Mouse (Mus musculus): ENCODE measurements at regions not wholly inside any gene's neighbourhood (a gene's known extent, or its start where the extent isn't known, plus 50 kb on each side); places are given as distances from the start of the nearest gene placed in this dataset.
"Not testable (repeated sequence)": the region's sequence is repeated elsewhere in the genome, so short reads cannot be mapped to it uniquely, and the experiment has no call there.

GRCm38 (mm10) chr3:18488886-18489285 is 540.7 kb downstream of the Cypt12 start:
- Histone ChIP-seq H3K4me1 (ENCODE audit: insufficient read depth) (no peaks in the 10 kb centered on the region; the same call in 1 of the 2 replicates), H3K4me3 (ENCODE audit: low read depth, low read length) (no peak overlapping the region), H3K36me3 (ENCODE audit: insufficient read depth) (no peaks in the 10 kb centered on the region), H3K9ac (no peak overlapping the region), H3K4me2 (ENCODE audit: low read depth) (no peak overlapping the region), H3K27me3 (ENCODE audit: insufficient read depth, low read length) (no peaks in the 10 kb centered on the region), H3K9me3 (ENCODE audit: low read length) (no peaks in the 10 kb centered on the region), H3K27ac (ENCODE audit: low read depth, low read length) (no peak overlapping the region)
- DNase-seq (no peak), ATAC-seq (peak; percentile 67; the same call in 1 of the 2 replicates)
- WGBS: 33% methylated on average over 2 of the region's 2 CpGs
- no peak for TF ChIP-seq CTCF (IDR thresholded peaks at IDR 0.05; ENCODE audit: low read depth)

DNA sequence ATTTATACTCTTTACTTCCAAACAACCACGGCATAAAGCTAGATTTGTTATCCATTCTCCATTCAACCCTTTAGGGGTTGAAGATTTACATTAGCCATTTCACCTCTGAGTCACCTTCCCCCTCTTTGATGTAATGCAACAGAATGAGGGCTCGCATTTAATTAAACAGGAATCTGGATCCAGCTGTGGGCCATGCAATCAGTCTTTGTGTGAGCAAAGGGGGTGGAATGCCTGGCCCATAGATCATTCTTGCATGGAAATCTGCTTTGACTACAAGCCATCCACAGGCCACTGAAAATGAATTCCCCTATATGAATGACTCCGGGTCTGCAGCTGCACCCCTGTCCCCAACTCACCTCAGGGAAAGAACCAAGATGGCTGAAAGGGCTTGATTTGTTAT is 574.4 kb downstream of the Cypt12 start:
- no peak overlapping the region for H3K4me2 ChIP-seq (ENCODE audit: low read depth)
- ATAC-seq: no peak
- TF ChIP-seq CTCF (IDR thresholded peaks at IDR 0.05; ENCODE audit: low read depth): no peak
- H3K4me1 ChIP-seq (ENCODE audit: insufficient read depth): no peaks in the 10 kb centered on the region
- H3K9ac ChIP-seq: no peak overlapping the region
- H3K36me3 ChIP-seq (ENCODE audit: insufficient read depth): no peaks in the 10 kb centered on the region
- no peaks in the 10 kb centered on the region for H3K27me3 ChIP-seq (ENCODE audit: insufficient read depth, low read length)
- no peak for DNase-seq
- H3K4me3 ChIP-seq (ENCODE audit: low read depth, low read length): no peak overlapping the region
- WGBS: 32% methylated on average over 3 of the region's 3 CpGs
- H3K27ac ChIP-seq (ENCODE audit: low read depth, low read length): no peak overlapping the region
- H3K9me3 ChIP-seq (ENCODE audit: low read length): no peaks in the 10 kb centered on the region

DNA sequence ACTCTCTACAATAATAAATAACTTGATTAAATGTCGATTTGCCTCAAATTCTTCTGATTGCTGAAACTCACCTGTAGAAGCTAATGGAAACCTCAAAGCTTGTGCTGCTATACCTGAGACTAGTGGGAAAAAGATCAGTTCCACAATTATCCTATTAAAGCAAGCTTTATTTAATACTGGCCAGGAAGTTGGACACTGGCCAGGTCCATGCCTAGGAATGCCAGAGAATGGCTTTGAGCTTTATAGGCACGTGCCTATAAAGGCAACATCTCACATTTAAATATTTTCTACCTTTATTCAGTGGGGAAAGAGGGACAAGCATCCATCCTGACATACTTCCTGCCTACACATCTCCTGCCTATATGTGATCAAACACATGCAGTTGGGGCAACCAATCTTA is 575.8 kb downstream of the Cypt12 start:
- H3K4me1 ChIP-seq (ENCODE audit: insufficient read depth): no peaks in the 10 kb centered on the region
- 62% methylated on average over 2 of the region's 2 CpGs for WGBS
- no peak for TF ChIP-seq CTCF (IDR thresholded peaks at IDR 0.05; ENCODE audit: low read depth)

DNA sequence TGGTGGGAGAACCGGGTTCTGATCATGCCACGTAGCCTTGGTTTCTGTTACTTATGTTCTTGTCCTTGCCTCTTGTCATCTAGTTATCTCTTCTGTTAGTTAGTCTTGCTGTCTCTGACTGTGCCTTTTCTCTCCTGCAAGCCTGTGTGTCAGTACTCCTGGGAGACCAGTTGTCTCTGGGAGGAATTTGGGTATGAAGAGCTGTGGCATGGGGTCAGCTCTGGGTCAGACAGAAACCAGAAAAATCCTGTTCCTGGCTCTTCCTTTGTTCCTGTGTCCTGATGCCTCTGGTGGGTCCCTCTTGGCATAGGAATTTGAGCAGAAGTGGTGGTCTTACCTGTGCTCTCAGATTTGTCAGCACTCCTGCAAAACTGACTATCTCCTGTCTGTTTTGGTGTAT is 609.0 kb downstream of the Cypt12 start:
- no peak overlapping the region for H3K9ac ChIP-seq
- H3K9me3 ChIP-seq (ENCODE audit: low read length): no peaks in the 10 kb centered on the region
- H3K36me3 ChIP-seq (ENCODE audit: insufficient read depth): no peaks in the 10 kb centered on the region
- no peak for ATAC-seq
- no peak overlapping the region for H3K4me2 ChIP-seq (ENCODE audit: low read depth)
- DNase-seq: no peak
- no peaks in the 10 kb centered on the region for H3K4me1 ChIP-seq (ENCODE audit: insufficient read depth)
- no peak overlapping the region for H3K4me3 ChIP-seq (ENCODE audit: low read depth, low read length)
- no peak overlapping the region for H3K27ac ChIP-seq (ENCODE audit: low read depth, low read length)
- no peak for TF ChIP-seq CTCF (IDR thresholded peaks at IDR 0.05; ENCODE audit: low read depth)
- no peaks in the 10 kb centered on the region for H3K27me3 ChIP-seq (ENCODE audit: insufficient read depth, low read length)
- WGBS: 89% methylated on average over 2 of the region's 2 CpGs

More for the DNA sequence above, 575.8 kb downstream of the Cypt12 start:
- no peak overlapping the region for H3K4me2 ChIP-seq (ENCODE audit: low read depth)
- no peak for DNase-seq
- no peaks in the 10 kb centered on the region for H3K9me3 ChIP-seq (ENCODE audit: low read length)
- H3K36me3 ChIP-seq (ENCODE audit: insufficient read depth): no peaks in the 10 kb centered on the region
- no peak for ATAC-seq
- H3K4me3 ChIP-seq (ENCODE audit: low read depth, low read length): no peak overlapping the region
- H3K27ac ChIP-seq (ENCODE audit: low read depth, low read length): no peak overlapping the region
- no peaks in the 10 kb centered on the region for H3K27me3 ChIP-seq (ENCODE audit: insufficient read depth, low read length)
- no peak overlapping the region for H3K9ac ChIP-seq

DNA sequence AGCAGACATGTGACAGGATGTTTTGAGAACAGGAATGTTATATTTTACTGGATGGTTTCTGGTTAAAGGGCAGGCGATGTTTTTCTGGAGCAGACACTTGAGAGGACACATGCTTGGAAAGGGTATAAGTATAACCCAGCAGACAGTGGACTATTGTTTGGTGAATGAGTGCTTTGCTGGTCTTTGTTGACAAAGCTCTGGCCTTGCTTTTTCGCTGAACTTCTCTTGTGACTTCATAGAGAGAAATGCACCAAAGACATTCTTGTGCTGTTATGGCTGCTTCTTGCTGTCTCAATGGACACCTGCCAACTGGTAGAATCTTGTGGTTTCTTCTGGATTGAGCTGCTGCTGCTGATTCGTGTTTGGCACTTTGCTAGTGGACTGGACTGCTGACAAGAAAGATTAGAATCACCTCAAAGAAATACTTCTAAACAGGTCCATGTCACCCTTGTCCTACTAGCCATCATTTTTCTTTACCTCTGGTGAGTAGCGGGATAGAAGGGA is 612.1 kb downstream of the Cypt12 start:
- H3K9me3 ChIP-seq (ENCODE audit: low read length): no peaks in the 10 kb centered on the region
- no peak overlapping the region for H3K9ac ChIP-seq
- no peak for ATAC-seq
- no peak overlapping the region for H3K4me3 ChIP-seq (ENCODE audit: low read depth, low read length)
- no peaks in the 10 kb centered on the region for H3K36me3 ChIP-seq (ENCODE audit: insufficient read depth)
- H3K27me3 ChIP-seq (ENCODE audit: insufficient read depth, low read length): no peaks in the 10 kb centered on the region
- no peak overlapping the region for H3K27ac ChIP-seq (ENCODE audit: low read depth, low read length)
- 66% methylated on average over 4 of the region's 4 CpGs for WGBS
- TF ChIP-seq CTCF (IDR thresholded peaks at IDR 0.05; ENCODE audit: low read depth): no peak
- H3K4me1 ChIP-seq (ENCODE audit: insufficient read depth): no peaks in the 10 kb centered on the region
- no peak overlapping the region for H3K4me2 ChIP-seq (ENCODE audit: low read depth)
- DNase-seq: peak; percentile 4

GRCm38 (mm10) chr3:18580911-18581626 is 632.9 kb downstream of the Cypt12 start:
- not testable (repeated sequence) for H3K27me3 ChIP-seq (ENCODE audit: insufficient read depth, low read length); H3K4me1 ChIP-seq (ENCODE audit: insufficient read depth); H3K27ac ChIP-seq (ENCODE audit: low read depth, low read length); H3K4me2 ChIP-seq (ENCODE audit: low read depth); H3K9ac ChIP-seq; H3K9me3 ChIP-seq (ENCODE audit: low read length); H3K36me3 ChIP-seq (ENCODE audit: insufficient read depth); DNase-seq; H3K4me3 ChIP-seq (ENCODE audit: low read depth, low read length); ATAC-seq
- whole genome bisulfite sequencing: 45% methylated on average over 12 of the region's 12 CpGs

- Histone ChIP-seq H3K27me3 (ENCODE audit: insufficient read depth, low read length) (no peaks in the 10 kb centered on the region), H3K9ac (no peak overlapping the region), H3K4me2 (ENCODE audit: low read depth) (no peak overlapping the region), H3K4me1 (ENCODE audit: insufficient read depth) (no peaks in the 10 kb centered on the region), H3K27ac (ENCODE audit: low read depth, low read length) (no peak overlapping the region), H3K4me3 (ENCODE audit: low read depth, low read length) (no peak overlapping the region), H3K9me3 (ENCODE audit: low read length) (no peaks in the 10 kb centered on the region), H3K36me3 (ENCODE audit: insufficient read depth) (no peaks in the 10 kb centered on the region)
- TF ChIP-seq CTCF (IDR thresholded peaks at IDR 0.05; ENCODE audit: low read depth): no peak
- ATAC-seq: no peak
- WGBS: 18% methylated on average over 7 of the region's 7 CpGs
- DNase-seq: no peak
Observed at GRCm38 (mm10) chr3:18620608-18621007, 672.4 kb downstream of the Cypt12 start.

All from forebrain, postnatal 0 days (tissue).